Mouse (Mus musculus): ENCODE data around the gene Hk2.

The Hk2 gene

GRCm38 (mm10) chr6:82744553-82744952, 29.7 kb downstream of the Hk2 start:
- in situ Hi-C loops (cut with MboI, MseI), result loop anchor here (10.0 kb wide), 2 partner anchors 140 to 360 kb away; partner anchors contain the start of genes Ccdc142, Gm42688 and Mrpl53

- in situ Hi-C loops (cut with MboI, MseI), result loop anchor here (10.0 kb wide), 2 partner anchors 143 to 363 kb away; partner anchors contain the start of genes Ccdc142, Gm42688 and Mrpl53
Measured at GRCm38 (mm10) chr6:82741518-82741880, 32.8 kb downstream of the Hk2 start.

GRCm38 (mm10) chr6:82740868-82741517, 33.3 kb downstream of the Hk2 start:
- in situ Hi-C loops (cut with MboI, MseI), result loop anchor here (10.0 kb wide), 2 partner anchors 144 to 364 kb away; partner anchors contain the start of genes Ccdc142, Gm42688 and Mrpl53

- in situ Hi-C loops (cut with MboI, MseI), result loop anchor here (10.0 kb wide), 2 partner anchors 145 to 365 kb away; partner anchors contain the start of genes Ccdc142, Gm42688 and Mrpl53
Measured at GRCm38 (mm10) chr6:82740269-82740668, 34.0 kb downstream of the Hk2 start.

- in situ Hi-C loops (cut with MboI, MseI), result no loop called here
Measured at GRCm38 (mm10) chr6:82737634-82738540, 36.4 kb downstream of the Hk2 start.

- in situ Hi-C loops (cut with MboI, MseI), result no loop called here
Measured at GRCm38 (mm10) chr6:82736626-82737600, 37.3 kb downstream of the Hk2 start.

GRCm38 (mm10) chr6:82735347-82735746, 38.9 kb downstream of the Hk2 start:
- in situ Hi-C loops (cut with MboI, MseI), result no loop called here

- in situ Hi-C loops (cut with MboI, MseI), result no loop called here
Measured at GRCm38 (mm10) chr6:82728635-82729034, 45.6 kb downstream of the Hk2 start.

GRCm38 (mm10) chr6:82727206-82727605, 47.0 kb downstream of the Hk2 start:
- in situ Hi-C loops (cut with MboI, MseI), result no loop called here

- in situ Hi-C loops (cut with MboI, MseI), result loop anchor here (5.0 kb wide), 1 partner anchor 169 kb away; no protein-coding TSS in a partner anchor
Measured at GRCm38 (mm10) chr6:82723321-82723720, 50.9 kb downstream of the Hk2 start.

- in situ Hi-C loops (cut with MboI, MseI), result no loop called here
Measured at GRCm38 (mm10) chr6:82716126-82716525, 58.1 kb downstream of the Hk2 start.

- in situ Hi-C loops (cut with MboI, MseI), result no loop called here
Measured at GRCm38 (mm10) chr6:82715653-82716052, 58.6 kb downstream of the Hk2 start.

- in situ Hi-C loops (cut with MboI, MseI), result no loop called here
Measured at GRCm38 (mm10) chr6:82715253-82715652, 59.0 kb downstream of the Hk2 start.

- in situ Hi-C loops (cut with MboI, MseI), result no loop called here
Measured at GRCm38 (mm10) chr6:82714841-82715240, 59.4 kb downstream of the Hk2 start.

GRCm38 (mm10) chr6:82714243-82714642, 60.0 kb downstream of the Hk2 start:
- in situ Hi-C loops (cut with MboI, MseI), result no loop called here

GRCm38 (mm10) chr6:82707742-82708141, 66.5 kb downstream of the Hk2 start:
- in situ Hi-C loops (cut with MboI, MseI), result loop anchor here (5.0 to 10.0 kb wide), 2 partner anchors 593 to 740 kb away; partner anchors contain the start of gene Mrpl19

GRCm38 (mm10) chr6:82707241-82707640, 67.0 kb downstream of the Hk2 start:
- in situ Hi-C loops (cut with MboI, MseI), result loop anchor here (5.0 to 10.0 kb wide), 2 partner anchors 592 to 740 kb away; partner anchors contain the start of gene Mrpl19

GRCm38 (mm10) chr6:82705221-82705620, 69.0 kb downstream of the Hk2 start, which contains the start of gene Pole4:
Gene Pole4, minus strand, starts transcription at chr6:82705365.
- in situ Hi-C loops (cut with MboI, MseI), result loop anchor here (5.0 to 10.0 kb wide), 2 partner anchors 590 to 738 kb away; partner anchors contain the start of gene Mrpl19

GRCm38 (mm10) chr6:82703710-82704109, 70.5 kb downstream of the Hk2 start:
- in situ Hi-C loops (cut with MboI, MseI), result loop anchor here (10.0 kb wide), 1 partner anchor 589 kb away; no protein-coding TSS in a partner anchor

- in situ Hi-C loops (cut with MboI, MseI), result loop anchor here (10.0 kb wide), 1 partner anchor 588 kb away; no protein-coding TSS in a partner anchor
Measured at GRCm38 (mm10) chr6:82702593-82703017, 71.6 kb downstream of the Hk2 start.

All from regulatory T cell (primary cell).